Mouse (Mus musculus) liver, adult 2 months (tissue): ENCODE results near the gene Actg2.

Experiments used
- CTCF ChIP-seq: fragments of 200-500 bp; IDR thresholded peaks from 2 replicates; pipeline ENCODE4 v1.5.1; 2011; ENCODE audit warnings: low read depth, low read length, control low read depth
- POLR2A ChIP-seq: fragments of 200-500 bp; IDR thresholded peaks from 2 replicates; pipeline ENCODE4 v1.6.1; 2011; ENCODE audit warnings: low read length, control low read depth; ENCODE audit not compliant: insufficient read depth; ENCODE audit errors: extremely low read depth

GRCm38 (mm10) chr6:83475431-83475830 lies 60.6 kb downstream of the Actg2 start:
- TF ChIP-seq CTCF (no peak), POLR2A (no peak)
